Mouse (Mus musculus): ENCODE measurements at regions not wholly inside any gene's neighbourhood (a gene's known extent, or its start where the extent isn't known, plus 50 kb on each side); places are given as distances from the start of the nearest gene placed in this dataset.

- TF ChIP-seq CTCF (IDR thresholded peaks at IDR 0.05; ENCODE audit: insufficient read depth, low read length) = no peak
- TF ChIP-seq POLR2A (IDR thresholded peaks at IDR 0.05; ENCODE audit: borderline replicate concordance, extremely low read depth, low read depth, low read length) = no peak
Observed at GRCm38 (mm10) chr11:40539776-40540175, 155.2 kb downstream of the Mat2b start.

All from lung, adult 2 months (tissue).